Mouse (Mus musculus) cerebellum, adult (tissue): ENCODE data around the gene Artn.

Experiments
- ATAC-seq: cut with Nextera tagmentation; 2 replicates; pipeline ENCODE4 v1.9.2; 2017; ENCODE audit warnings: mild to moderate bottlenecking, moderate library complexity, mixed read lengths; ENCODE audit not compliant: insufficient number of reproducible peaks, low FRiP score, low TSS enrichment

The Artn gene

DNA sequence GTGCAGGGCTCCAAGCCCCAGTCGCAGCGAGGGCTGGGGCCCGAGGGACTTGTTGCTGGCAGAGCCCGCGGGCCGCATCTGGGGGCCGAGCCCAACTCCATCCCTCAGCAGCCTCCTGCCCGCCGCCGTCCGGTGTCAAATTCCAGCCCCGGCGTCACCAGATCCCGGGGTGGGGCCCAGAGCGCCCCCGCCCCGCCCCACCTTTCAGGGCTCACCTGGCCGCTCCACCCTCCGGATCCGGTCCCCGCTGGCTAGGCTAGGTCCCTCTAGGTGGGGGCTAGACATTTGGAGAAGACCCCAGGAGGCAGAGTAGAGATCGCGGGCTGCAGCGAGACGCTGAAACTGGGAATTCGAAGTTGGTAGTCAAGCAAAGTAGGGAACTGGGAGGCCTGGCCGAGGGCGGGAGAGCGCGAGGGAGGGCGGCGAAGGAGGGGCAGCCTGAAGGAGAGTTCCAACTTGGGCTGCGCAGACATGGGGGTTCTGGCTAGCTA lies at the start of gene Artn:
Artn (minus strand) TSS at position 373 of the 491 bp plus-strand sequence.
- no peak for ATAC-seq

DNA sequence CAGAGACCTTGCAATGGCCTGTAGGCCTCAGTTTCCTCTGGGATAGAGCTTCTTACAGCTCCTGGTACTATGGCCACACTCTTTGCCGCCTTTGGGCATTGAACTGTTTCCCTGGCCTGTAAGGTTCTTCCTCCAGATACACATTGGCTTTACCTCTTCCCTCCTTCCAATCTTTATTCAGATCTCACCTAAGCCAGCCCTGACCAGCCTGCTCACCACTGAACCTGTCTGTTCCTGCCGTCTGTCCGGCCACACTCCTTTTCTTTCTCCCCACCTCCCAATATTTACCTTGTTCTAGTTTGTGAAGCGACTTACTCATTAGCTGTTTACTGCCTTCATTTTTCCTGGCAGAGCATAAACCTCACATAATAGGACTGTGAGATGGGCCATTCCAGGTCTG lies 49.6 kb upstream of the Artn start:
- ATAC-seq = no peak

DNA sequence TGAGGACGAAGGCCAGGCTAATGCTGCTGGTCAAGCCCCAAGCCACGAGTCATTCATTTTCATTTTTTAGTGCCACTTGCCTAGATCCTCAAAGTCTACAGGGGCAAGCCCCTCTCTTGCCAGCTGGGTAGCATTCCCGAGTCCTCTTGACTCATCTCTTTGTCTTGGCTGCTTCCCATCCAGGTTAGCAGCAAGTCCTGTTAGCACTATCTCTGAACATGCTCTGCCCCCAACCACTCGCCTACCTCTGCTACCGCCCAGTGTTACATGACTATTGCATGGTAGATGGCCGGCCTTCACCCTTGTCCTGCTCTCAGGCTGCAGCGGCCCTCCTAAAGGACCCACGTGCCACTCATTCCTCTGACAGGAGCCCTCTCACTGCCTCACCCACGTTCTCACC lies 48.7 kb upstream of the Artn start:
- ATAC-seq = no peak

DNA sequence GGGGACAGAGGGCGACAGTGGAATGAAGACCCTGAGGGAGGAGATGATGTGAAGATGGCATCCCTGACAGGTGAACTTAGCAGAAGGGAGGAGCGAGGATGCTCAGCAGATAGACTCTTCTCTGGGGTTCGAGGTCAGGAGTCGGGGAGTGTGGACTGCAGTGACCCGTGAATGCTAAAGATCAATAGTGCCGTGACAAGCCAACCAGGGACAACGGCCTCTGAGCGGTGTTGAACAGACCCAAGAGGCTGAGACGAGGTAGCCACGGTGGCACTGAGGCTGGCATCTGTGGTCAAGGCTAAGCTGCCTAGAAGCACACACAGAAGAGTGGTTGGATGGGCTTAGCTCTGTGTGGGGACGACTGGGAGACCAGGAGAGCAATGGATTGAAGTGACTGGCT lies 48.3 kb upstream of the Artn start:
- no peak for ATAC-seq

DNA sequence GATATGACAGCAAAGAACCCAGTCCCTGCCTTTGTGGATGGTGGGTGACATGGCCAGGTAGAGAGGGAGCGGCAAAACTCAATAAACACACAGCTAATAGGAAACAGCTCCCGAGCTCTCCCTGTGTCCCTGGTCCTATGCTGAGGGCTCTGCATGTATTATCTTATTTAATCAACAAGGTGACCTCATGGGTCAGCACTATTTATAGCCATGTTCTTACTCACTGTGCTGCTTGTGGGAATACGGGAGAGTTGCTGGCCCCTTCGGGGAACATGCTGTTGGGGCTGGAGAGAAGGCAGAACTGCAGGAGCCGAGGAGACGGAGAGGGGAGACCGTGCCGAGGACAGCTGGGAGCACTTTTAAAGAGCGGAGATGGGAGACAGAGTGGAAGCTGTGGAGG lies 47.8 kb upstream of the Artn start:
- ATAC-seq = no peak

DNA sequence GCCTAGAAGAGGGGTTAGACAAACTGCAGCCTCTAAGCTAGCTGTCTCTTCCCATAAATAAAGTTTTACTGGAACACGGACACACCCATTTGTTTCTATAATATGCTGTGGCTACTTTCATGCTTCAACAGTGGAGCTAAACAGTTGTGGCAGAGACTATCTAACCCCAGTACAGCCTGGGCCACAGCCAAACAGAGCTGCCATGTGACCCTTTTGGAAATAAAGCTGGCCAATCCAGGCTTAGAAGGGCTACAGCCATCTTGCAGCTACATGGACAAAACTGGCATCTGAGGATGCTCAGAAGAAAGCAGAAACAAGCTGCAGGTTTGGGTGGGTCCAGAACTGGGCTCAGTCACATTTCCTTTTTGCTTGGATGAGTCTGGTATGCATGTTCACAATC lies 46.3 kb upstream of the Artn start:
- ATAC-seq = no peak

DNA sequence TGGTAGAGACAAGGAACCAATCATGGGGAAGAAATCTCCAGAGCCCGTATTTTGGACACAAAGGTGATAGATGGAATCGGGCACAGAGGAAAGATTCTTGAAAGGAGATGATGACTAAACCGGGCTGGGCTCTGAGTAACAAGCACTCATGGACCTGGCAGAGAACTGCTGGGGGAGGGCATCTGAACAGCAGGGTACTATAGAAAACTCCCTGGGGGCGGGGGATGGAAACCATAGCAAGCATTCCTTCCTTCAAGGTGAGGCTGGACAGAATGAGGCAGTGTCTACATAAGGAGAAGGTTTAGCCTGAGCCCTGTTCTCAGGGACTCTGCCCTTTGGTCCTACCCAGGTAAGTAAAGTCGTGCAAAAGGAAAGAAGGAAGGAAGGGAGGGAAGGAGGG lies 45.2 kb upstream of the Artn start:
- no peak for ATAC-seq

DNA sequence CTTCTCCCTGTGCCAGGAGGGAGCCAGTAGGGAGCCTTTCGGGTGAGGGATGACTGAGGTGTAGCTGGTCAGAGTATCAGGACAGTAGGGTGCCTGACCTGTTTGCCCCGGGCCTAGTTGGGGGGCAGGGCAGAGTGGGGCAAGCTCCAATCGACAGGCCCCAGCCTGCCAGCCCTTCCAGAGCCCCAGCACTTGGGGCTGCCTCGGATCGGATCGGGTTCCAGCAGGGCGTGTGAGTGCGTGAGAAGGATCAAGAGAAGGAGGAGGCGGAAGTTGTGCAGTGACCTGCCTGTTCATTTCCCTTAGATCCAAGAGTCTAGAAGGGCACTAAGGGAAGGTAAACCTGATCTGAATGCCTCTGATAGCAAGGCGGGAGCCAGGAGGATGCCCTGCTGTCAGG lies 43.4 kb upstream of the Artn start:
- no peak for ATAC-seq

DNA sequence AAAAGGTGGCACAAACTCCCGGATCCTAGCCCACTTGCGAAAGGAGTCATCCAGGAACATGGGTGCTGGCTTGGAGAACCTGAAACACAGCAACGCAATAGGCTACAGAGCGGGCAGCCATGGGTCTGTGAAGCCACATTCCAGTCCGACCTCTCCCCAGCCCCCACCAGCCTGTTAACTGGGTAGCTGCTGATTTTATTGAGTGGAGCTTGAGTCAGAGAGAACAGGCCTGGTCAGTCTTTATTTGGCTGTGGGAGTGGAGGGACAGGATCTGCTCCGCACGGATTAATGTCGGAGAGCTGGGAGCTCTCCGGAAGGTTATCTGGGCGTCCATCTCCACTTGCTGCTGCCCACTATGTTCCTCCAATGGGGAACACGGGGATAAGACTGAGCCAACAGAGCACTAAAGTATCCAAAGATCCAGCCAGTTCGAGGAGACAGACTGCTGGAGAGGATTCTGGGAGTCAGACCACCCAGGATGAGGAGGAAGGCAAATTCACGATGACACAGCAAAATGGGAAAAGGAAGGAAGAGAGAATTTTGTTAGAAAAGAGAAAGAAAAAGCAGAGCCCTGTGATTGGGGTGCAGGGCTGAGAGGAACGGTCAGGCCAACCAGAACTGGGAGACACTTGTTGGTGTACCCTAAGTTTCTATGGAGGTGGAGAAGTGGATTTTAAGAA lies 34.9 kb upstream of the Artn start:
- no peak for ATAC-seq

DNA sequence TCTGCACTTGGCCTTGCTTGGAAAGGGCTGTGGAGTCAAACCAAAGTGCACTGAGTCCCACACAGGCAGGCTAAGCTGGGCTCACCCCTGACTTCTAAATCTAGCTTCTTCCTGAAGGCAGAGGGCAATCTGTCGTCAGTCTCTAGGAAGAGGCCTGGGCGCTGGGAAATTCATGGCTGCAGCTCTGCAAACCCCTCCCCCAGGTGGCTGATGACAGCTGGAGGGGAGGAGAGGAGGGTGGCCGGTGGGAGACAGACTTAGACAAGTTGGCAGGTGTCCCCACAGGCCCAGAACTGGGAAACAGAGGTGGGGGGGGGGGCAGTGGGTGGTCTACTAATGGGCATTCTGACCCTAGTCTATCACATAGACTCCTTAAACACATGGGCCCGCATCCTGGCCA lies 27.9 kb upstream of the Artn start:
- no peak for ATAC-seq

DNA sequence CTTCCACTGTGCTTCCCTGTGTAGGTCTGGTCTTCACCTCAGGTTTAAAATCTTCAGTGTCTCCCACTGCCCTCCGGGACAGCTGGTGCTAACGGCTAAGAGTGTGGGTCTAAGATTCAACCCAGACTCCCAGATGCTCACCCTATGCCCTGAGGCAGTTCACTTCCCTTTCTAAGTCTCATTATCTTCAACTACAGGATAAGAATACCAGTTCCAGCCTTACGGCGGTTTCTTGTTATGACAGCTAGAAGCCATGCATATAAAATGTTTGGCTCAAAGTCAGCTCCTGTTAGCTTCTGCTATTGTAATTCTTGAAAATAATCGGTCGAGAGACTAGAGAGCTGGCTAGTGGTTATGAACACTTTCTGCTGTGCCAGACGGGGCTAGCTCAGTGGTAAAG lies 17.9 kb upstream of the Artn start:
- no peak for ATAC-seq

DNA sequence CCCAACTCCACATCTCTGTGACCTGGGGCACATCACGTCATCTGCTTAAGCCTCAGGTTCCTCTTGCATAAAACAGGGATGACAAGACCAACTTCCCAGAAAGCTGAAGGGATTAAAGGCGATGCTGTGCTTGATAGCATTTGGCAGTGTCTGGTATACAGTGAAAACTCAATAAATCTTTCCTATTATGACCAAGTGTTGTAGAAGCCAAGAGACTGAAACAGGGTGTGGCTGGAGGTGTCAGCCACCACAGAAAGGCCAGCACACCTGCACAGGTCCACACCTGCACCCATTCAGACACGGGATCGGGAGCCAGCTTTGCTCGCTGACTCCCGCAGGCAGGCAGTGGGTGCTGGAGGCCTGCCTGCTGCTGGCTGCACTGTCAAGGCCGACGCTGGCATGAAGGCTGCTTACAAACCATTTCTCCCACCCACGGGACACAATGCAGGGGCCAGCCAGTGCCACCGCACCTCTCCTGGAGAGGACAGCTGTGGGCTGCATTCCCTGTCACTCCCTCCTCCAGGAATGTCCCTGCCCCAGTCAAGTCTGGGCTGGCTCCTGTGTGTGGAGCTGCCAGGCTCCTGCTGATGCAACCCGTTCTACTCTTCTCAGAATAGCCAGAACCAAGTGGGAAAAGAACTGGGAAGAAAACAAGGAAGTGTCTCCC lies 17.2 kb upstream of the Artn start:
- no peak for ATAC-seq

DNA sequence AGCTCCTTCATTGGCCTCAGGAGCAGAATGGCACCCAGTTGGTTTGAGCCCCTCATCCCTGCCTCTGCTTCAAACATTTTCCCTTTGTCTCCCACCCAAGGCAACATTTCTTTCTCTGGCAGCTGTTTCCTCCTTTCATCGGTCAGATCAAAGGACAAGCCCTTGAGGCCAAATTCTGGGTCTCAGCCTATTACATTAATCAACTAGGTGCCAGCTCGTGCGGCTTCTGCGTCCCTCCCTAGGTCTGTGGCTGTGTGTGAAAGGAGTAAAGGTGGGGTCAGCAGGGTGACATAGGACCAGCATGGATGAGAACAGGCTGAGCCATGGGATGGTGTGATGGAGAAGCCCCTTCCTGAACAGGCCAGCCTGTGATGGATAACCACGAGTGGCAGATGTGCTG lies 13.8 kb upstream of the Artn start:
- ATAC-seq = no peak

DNA sequence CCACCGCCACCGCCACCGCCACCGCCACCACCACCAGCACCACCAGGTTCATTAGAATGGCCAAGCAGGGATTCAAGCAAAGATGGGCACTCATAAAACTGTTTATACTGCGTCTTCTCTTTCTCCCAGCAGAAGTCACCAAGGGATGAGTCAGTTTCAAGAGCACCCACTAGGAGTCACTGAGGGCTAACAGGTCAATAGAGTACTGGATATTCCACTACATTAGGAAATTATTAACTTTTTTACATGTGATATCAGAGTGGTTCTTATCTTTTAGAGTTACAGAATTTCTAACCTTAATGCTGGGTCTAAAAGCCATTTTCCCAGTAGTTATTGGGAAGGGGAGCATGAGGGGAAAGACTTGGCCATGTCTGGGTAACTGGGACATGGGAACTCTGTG lies 7.4 kb upstream of the Artn start:
- ATAC-seq = no peak

DNA sequence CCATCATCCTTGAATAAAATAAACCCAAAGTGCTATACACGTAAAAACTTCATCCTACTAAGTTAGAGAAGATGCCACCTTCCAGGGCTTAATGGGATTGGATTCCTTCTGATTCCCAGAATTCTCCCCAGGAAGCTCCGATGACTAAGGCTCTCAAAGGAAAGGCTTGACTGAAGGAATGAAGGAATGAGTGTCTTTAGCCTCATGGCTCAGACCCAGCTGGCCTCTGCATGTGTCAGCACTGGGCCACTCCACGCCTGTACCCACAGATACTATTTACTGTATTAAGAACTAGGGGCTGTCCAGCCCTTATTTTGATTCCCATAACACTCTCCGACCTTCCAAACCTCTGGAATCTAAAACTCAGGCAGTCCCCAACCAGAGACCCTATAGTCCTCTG lies 4.5 kb upstream of the Artn start:
- ATAC-seq = no peak

DNA sequence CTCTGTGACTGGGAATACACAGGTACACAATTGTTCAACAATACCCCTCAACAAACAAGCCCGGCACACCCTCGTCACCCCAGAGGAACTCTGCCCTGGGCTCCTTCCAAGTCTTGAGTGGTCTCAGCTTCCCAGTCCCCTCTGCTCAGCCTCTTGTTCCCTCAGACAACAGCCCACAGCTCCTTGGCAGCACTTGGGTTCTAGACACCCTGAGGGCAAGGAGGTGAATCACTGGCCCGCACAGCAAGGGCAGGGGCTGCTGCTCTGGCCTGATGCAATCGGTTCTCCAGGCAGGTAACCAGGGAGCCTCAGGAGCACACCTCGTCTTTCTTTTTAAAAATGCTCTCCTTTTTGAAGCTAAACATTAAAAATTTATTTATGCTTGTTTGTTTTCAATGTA lies 3.7 kb upstream of the Artn start:
- ATAC-seq = no peak

DNA sequence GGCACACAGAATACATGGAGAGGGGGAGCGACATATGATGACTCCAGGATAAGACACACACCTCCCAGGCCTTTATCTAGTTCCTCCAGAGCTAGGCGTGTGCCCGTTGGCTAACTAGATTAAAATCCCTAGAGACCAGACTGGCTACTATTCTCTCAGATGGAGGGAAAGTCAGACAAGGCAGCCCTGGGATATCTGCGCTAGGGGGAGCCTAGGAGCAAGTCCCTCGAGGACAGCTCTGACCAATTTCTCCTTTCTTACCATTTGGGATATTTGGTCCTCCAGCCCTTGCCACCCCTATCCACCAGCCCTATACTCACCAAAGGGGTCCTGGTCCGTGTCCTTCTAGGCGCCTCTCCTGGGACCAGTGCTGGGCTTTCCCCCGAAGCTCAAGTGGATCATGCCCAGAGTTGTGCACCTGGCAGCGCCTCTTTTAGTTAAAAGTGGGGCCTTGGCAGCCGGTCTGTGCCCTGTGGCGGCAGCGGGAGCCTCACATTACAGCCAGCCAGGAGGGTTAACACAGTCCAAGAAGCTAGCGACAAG lies 793 bp downstream of the Artn start:
- peak; percentile 33; the same call in 1 of the 2 replicates for ATAC-seq

DNA sequence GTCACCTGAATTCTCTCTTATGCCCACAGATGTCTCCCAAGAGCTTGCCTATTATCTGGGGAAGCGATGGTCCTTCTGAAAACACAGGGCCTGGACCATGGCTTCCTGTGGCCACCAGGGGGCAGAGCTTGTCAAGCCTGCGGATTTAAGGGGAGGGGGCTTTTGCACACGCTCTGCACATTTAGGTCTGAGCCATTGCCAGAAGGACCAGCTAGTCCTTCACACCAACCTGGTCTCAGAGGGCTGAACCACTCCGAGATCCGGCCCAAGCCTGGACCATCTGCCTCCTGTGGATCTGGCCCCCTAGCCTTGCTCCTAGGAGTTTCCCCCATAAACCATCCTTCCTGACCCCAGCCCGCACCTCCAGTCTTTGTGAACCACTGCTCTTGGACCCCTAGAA lies 1.3 kb downstream of the Artn start:
- no peak for ATAC-seq

DNA sequence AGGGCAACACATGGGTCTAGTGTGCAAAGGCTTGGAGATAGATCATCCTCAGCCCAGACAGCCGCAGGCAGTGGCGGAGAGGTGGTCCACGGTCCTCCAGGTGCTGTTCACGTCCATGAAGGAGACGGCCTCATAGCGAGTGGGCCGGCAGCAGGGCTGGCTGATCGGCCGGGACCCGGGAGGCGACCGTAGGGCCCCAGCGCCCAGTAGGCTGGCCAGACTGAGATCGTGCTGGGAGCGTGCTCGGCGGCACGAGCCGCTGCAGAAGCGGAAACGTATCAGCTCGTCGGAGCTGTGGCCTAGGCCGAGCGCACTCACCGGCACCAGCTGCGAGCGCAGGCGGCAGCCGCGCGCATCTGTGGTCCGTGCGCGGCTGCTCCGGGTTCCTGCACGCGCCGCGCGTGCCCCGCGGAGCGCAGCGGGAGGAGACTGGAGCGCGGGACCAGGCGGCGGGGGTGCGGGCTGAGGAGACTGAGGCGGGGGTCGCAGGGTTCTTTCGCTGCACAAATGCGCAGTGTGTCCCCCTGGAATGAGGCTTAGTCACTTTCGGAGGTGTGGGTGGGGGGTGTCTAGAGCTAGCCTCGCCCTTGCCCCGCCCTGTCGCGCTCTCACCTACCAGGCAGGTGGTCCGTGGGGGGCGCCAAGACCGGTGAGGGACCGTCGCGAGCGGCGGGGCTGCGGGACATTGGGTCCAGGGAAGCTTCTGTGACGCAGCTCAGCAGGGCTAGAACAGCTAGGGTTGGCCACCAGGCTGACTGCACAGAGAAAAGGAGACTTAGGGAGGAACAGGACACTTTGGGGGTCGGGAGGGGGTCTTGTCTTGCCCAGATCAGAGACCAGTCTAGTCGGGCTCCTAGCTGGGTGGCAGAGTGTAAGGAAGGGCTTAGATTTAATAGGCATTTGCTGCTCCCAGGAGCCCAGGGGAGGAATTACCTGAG lies 2.7 kb downstream of the Artn start:
- peak; percentile 36 for ATAC-seq

DNA sequence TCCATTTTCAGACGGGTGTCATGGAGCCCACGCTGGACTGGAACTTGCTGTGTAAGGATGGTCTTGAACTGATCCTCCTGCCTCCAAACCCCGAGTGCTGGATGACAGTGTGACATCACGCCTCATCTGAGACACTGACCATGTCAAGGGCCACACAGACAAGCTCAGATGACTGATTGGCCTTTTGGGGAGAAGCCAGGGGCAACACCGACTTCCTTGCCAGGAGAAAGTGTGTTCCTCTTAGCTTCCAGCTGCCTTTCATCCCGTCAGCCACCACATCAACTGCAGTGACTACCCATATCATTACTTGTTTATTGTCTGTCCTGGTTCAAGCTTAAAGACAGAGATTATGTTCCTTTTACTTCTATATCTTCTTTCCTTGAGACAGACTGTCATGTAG lies 4.6 kb downstream of the Artn start:
- no peak for ATAC-seq

DNA sequence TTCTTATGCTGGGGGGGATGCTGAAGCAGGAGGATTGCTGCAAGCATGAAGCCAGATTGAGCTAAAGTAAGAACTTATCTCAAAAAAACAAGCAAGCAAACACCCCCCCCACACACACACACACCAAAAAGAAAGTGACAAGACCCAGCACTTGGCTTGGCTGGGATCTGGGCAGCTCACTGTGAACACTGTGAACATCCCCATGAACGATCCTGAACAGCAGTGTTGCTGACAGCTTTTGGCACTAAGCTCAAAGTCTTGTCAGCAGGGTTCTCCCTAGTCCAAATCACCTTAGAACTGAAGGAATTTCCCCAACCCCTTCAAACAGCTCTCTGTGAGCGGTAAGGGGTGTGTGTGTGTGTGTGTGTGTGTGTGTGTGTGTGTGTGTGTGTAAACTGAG lies 6.1 kb downstream of the Artn start:
- ATAC-seq = no peak
